Mouse (Mus musculus) left cerebral cortex, postnatal 10 days (tissue): ENCODE measurements at regions not wholly inside any gene's neighbourhood (a gene's known extent, or its start where the extent isn't known, plus 50 kb on each side); places are given as distances from the start of the nearest gene placed in this dataset. TPM values are rescaled to one million over a fixed set of nuclear protein-coding genes. Genes with fewer than 3 reads are reported as not detected.

ENCODE experiments used
- DNase-seq, 2 experiments: peaks; one replicate each; pipeline ENCODE4 v3.0.0; 2021 to 2022; ENCODE audit warnings: low spot score in 2 of 2, mixed read lengths in 1 of 2; ENCODE audit errors: extremely low spot score in 1 of 2
- intact Hi-C: fragments of 180-260 bp; cut with DNase I; formaldehyde crosslinking; loops from one replicate; pipeline ENCODE4 v1.15.1; 2025
- microRNA-seq: library from miRNA; unstranded; fragments of <30 nt; microRNA quantifications from one replicate; pipeline ENCODE4 v1.2.0, GENCODE M21; 2022

DNA sequence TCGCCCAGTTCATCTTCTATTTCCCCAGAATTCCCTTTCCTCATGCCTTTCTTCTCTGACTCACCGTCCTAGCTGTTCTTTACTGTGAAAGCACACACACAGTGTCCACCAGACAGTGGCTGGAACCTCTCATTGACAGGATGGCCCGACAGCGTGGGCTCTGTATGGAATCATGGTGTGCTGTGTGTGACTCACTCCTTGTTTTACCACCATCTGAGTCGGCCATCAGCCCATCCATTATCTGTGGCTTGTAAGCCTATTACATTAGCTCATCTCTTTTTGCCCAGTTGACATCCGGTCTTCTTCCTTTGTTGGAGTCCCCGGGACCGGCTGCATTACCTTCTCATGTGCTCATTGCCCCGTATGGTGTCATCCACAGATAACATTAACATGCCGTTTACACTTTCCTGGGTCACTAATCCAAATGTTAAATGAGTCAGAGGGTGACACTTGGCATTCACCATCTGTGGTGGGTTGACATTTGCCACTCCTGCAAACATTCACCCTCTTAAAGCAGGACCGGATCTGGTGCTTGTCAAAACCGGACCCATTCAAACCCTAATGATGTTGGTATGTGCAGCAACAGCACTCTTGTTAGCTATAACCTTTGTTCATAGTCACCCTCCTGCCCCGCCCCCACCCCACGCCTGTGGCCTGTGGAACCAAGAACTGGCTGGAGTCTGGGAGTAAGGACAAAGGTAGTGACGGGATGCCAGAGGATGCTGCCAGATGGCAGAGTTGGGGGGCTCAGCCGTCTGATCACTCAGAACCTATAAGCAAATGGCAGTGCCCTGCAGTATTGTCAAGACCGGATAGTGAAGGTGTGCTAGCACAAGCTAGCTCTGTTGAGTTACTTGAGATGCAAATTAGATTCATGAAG lies 113.7 kb upstream of the Gm10131 start:
- intact Hi-C loops: no loop called here
- no peak for DNase-seq

GRCm38 (mm10) chr8:34222187-34222586 lies 110.7 kb upstream of the Gm10131 start:
- no peak for DNase-seq
- intact Hi-C loops: no loop called here

Small RNA genes lying in the stretch of these regions (microRNA-seq; reads per million reads assigned to microRNA genes)
- gene Gm23177: not detected
